Mouse (Mus musculus) right cerebral cortex, postnatal 4 days (tissue): ENCODE measurements around the gene Mapkap1.
"Not testable (repeated sequence)": the region's sequence is repeated elsewhere in the genome, so short reads cannot be mapped to it uniquely, and the experiment has no call there.

Experiments
- DNase-seq: peaks from one replicate; pipeline ENCODE4 v3.0.0-alpha.2; 2022

Gene Mapkap1

DNA sequence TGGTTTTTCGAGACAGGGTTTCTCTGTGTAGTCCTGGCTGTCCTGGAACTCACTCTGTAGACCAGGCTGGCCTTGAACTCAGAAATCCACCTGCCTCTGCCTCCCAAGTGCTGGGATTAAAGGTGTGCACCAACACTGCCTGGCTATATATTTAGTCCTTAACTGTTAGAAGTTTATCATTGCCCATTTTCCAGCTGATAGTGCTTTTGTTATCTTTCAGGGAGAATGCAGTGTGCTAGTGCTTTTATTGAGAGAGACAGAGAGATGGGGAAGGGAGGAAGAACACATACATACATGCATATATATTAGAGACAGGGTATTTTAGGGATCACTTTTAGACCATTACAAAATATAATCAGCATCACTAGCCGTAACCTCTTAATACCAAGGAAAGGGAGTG is 26.3 kb downstream of the Mapkap1 start:
- not testable (repeated sequence) for DNase-seq

GRCm38 (mm10) chr2:34436321-34436720 is 29.8 kb downstream of the Mapkap1 start:
- DNase-seq, result no peak

DNA sequence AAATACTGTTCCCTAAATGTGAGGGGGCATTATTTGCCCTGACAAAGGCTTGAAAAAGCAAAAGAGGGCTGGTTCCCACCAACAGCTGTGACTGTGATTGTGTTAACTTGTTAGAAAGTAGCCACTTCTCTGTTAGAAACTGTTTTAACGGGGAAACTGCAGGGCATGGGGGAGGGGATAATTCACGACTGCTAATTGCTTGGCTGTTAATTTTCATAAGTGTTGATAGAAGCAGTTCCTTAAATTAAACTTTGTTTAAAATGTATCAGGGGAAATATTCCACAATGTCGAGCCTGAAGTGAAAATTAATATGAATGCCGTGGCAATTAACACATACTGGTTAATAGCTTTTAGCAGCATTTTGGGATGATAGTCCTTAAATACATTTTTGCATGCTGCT is 42.2 kb downstream of the Mapkap1 start:
- DNase-seq, result no peak

DNA sequence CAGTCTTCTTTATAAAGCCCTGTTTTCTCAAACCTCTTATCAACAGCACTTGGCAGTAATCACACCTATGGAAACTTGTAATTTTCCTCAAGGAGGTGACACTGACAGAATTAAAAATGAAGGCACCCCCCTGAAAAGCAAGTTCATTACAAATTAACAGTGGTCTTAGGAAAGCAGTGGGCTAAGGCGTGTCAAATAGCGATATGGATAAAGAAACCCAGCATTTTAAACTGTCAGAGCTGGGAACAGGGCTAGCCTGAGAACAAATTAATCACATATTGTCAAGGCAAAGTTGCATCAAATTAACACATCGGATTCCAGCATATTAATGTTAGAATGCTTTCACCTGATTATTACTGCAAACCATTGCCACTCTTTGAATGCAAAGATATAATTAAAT is 55.9 kb downstream of the Mapkap1 start:
- no peak for DNase-seq

- DNase-seq, result no peak
These were observed 62.1 kb downstream of the Mapkap1 start for GRCm38 (mm10) chr2:34468559-34469141.

DNA sequence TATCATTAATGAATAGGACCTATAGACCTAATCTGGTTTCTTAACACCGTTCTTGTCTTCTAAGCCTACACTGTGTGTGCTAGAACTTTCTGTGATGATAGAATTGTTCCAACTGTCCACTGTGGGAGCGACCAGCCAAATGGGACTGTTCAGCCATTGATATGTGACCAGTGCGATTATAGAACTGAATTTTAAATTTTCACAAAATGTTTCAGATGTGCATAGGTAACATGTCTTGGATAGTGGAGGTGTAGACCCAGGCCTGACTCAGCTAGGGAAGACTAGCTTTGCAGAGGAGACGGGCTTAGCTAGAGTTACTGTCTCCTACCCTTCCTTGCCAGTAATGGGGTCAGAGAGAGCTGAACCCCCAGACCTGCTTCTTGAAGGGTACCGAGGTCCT is 62.8 kb downstream of the Mapkap1 start:
- no peak for DNase-seq

DNA sequence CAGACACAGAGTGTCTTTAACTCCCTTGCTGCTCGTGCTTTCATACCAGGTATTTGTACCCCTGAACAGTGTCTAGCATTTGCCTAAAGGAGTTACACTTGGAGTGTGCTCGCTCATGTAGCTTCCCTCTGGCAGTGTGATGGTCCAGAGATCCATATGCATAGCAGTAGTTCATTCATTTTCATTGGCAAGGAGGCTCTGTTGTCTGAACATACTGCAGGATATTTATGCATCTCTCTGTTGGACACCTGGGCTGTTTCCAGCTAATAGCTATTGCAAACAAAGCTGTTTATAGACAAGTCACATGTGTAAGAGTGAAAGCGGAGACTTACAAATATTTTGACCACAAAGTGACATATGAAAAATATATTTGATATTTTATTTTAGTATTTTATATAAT is 67.2 kb downstream of the Mapkap1 start:
- no peak for DNase-seq

DNA sequence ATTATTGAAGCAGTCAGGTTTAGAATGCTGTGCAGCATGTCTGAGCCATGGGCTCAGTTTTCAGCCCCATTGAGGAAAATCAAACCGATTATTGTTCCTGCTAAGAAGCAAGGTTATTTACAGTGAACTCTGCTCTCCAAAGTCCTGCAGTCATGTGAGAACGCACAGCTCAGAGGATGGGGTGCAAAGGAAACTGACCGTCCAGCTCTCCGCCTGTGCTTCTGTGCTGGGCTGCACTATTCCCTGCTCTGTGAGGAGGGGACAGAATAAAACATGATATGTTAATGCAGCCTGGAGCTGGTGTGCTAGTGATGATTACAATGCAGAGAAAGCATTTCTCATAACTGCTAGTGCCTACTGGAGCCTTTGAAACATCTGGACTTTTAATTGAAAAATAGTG is 74.8 kb downstream of the Mapkap1 start:
- no peak for DNase-seq

GRCm38 (mm10) chr2:34482102-34482501 is 75.5 kb downstream of the Mapkap1 start:
- DNase-seq, result no peak

DNA sequence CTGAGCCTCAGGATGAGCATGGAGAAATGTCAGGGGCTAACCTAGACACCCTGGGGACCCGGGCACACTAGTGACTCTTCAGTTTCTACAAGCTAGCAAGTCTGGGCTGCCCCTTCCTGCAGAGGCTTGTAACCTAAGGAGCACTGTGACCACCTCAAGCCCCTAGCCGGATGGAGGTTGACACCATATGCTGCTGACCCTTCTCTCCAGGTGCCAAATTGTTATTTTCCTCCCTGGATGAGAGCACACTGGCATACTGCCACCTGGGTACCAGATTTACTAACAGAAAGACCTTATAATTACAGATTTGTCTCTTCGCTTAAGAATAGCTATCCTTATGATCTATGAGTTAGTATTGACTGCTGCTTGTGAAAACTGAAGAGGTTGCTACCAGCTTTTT is 76.0 kb downstream of the Mapkap1 start:
- DNase-seq, result no peak

GRCm38 (mm10) chr2:34487281-34487680 is 80.7 kb downstream of the Mapkap1 start:
- no peak for DNase-seq

GRCm38 (mm10) chr2:34503975-34504730 is 97.6 kb downstream of the Mapkap1 start:
- no peak for DNase-seq

GRCm38 (mm10) chr2:34506162-34506561 is 99.6 kb downstream of the Mapkap1 start:
- not testable (repeated sequence) for DNase-seq

GRCm38 (mm10) chr2:34509856-34510255 is 103.3 kb downstream of the Mapkap1 start:
- DNase-seq, result no peak

DNA sequence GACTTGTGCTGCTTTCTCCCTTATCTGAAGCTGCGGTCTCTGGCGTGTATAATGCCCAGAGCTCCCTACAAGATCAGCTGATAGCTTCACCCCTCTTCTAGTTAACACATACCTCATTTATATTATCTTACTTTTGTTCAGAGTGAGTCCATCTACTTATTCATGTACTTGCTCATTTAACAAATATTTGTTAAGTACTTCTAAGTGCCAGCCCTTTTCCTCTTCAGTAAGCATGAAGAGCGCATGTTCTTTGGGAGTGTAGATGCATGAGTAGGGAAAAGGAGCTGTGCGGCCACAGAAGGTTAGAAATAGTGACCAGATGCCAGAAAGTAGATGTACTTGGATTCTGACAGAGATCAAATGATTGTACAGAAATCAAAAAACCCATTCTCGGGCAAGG is 108.7 kb downstream of the Mapkap1 start:
- no peak for DNase-seq

DNA sequence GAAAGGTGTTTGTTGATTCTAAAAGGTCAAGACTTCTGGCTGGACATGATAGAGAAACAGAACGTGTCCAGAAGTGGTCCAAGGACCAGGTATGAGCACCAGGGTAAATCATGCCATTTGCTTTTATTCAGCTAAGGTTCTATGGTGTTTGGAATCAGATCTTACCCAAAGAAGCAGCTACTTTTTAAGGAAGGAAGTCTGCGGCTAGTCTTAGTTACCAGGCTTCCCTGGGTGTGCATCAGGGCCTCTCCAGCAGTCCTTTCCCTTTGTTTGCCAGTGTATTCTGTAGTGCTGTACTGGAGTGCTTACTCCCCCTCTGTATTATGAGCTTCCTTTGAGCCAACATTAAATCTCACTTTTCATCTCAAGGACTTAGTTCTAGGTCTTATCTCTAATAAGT is 111.5 kb downstream of the Mapkap1 start:
- no peak for DNase-seq

GRCm38 (mm10) chr2:34518526-34518925 is 112.0 kb downstream of the Mapkap1 start:
- DNase-seq, result no peak

DNA sequence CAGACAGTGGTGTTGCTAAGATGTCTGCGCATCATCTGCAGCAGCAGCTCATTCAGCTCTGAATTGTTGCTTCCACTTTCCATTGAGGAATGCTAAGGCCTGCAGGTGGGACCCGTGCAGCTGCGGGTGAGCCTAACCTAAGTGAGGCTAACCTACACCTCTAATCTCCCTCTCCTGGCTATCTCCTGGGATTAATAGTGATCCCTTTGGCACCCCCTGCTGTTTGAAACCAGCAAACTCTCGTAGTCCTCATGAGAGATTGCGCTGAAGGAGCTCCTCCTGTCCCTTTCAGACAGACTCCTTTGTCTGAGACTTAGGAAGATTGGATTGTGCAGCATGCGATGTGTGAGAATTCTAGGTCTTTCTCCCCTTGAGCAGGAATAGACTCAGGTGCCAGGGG is 113.0 kb downstream of the Mapkap1 start:
- peak; percentile 52 for DNase-seq

DNA sequence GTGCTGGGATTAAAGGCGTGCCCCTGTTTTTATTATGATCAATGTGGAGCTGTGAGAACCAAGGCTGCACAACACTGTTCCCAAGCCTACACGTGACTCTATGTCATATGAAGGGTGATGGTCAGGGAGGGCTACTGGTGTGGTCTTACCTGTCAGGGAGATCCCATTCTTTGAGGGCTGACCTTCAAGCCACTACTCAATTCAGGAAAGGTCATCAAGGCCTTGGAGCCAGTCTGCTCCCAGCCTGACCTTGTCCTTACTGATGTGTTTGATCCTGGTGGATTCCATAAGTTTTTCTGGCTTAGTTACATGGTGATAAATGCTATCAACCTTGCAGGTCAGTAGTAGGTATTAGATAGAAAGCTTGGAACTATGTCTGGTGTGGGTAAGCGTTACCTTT is 114.8 kb downstream of the Mapkap1 start:
- no peak for DNase-seq

DNA sequence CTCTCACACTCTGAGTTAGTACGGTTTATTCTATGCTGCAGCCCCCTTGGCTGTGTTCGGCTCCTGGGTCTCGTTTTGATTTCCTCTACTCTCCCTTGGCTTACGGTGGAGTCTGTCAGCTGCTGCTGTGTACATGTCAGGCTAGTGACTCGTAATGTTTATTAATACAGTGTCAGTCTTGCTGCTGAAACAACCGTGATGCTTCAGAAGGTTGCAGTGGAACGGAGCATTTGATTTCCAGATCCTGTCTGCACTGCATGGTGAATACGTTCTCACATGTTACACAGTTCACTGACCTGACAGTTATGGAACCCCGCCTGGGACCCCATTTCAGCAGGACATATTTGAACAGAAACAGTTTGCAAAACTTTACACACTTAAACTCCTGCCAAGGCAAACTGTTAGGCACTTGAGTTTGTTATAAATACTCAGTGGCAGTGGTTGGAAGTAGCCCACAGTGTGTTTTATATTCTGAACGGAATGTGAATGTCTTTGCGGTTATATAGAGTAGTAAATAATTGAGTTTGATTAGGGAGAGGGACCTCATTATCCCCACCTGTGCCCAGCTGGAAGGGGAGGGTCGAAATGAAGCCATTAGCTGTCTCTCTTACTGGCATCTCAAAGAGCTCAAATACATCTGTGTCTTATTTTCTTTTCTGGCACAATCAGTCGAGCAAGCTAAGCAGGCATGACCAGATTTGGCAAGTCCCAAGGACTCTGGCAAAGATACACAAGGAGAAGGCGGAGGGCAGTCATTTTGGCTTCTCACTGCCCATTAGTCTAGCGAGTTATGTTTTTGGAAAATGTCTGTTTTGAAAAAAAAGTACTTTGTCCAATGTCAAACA is 120.2 kb downstream of the Mapkap1 start:
- DNase-seq, result no peak

DNA sequence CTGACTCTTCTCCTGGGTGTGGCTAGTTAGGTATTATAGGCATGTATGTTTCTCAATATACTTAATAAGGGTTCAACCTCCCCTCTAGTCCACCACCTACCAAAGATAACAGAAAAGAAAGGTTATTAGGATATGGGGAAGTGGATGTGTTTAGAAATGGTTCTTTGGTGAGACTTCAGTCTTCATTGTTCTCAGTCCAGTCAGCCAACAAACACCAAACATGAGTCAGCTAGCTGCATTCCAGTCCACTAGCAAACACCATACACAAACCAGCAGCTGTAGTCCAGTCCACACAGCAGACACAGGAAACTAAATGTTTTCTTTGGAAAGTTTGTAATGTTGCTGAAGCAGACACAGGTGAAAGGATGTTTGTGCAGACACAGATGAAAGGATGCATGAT is 121.9 kb downstream of the Mapkap1 start:
- DNase-seq, result no peak

DNA sequence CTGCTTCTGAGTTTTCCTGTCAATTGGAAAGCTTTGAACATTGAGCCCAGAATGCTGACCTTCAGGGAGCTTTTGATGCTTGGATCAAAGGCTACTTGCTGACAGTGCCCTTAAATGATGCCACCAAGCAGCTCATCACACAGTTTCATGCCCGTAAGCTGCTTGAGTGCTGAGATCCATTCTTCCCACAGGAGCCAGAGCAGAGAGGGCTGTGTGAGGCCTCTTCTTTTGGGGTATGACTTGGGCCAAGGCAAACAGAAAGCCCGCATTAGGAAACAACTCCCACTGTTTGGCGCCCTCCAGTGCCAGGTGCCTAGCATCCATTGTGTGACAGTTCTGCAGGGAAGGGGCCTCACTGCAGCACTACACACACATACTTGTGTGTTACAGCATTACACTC is 123.5 kb downstream of the Mapkap1 start:
- no peak for DNase-seq

GRCm38 (mm10) chr2:34531801-34532298 is 125.3 kb downstream of the Mapkap1 start:
- DNase-seq, result peak; percentile 77

- no peak for DNase-seq
These were observed 125.8 kb downstream of the Mapkap1 start for GRCm38 (mm10) chr2:34532394-34532793.
